Mouse (Mus musculus) myocyte (in vitro differentiated cells): Measurements from ENCODE around the gene Il33. TPM values are rescaled to one million over a fixed set of nuclear protein-coding genes. Genes with fewer than 3 reads are reported as not detected.

Experiments
- H3K27me3 ChIP-seq: one replicate; pipeline ENCODE4 v1.6.1; 2011; ENCODE audit not compliant: control insufficient read depth, insufficient read depth, insufficient read length
- H3K36me3 ChIP-seq: one replicate; pipeline ENCODE4 v1.6.1; 2011; ENCODE audit not compliant: control insufficient read depth, insufficient read depth
- H3K4me2 ChIP-seq: one replicate; pipeline ENCODE4 v1.6.1; 2011; ENCODE audit warnings: low read depth, control low read depth
- H3K4me3 ChIP-seq: one replicate; pipeline ENCODE4 v1.5.1; 2011; ENCODE audit warnings: mild to moderate bottlenecking, control low read depth, moderate library complexity
- H3K79me2 ChIP-seq: one replicate; pipeline ENCODE4 v1.6.1; 2011; ENCODE audit not compliant: control insufficient read depth, insufficient read depth
- H3ac ChIP-seq: one replicate; pipeline ENCODE4 v1.6.1; 2011; ENCODE audit not compliant: control insufficient read depth, insufficient read length
- CEBPB ChIP-seq: IDR thresholded peaks from 2 replicates; pipeline ENCODE4 v1.6.1; 2011; ENCODE audit warnings: mild to moderate bottlenecking, moderate library complexity; ENCODE audit not compliant: poor library complexity, insufficient read depth, severe bottlenecking
- MAX ChIP-seq: IDR thresholded peaks from one replicate; pipeline ENCODE4 v1.6.1; 2011; ENCODE audit warnings: low read depth, mild to moderate bottlenecking, control low read depth
- MYOD1 ChIP-seq, 3 experiments: IDR thresholded peaks; one replicate each; pipeline ENCODE4 v1.6.1; 2011; ENCODE audit warnings: control low read depth in 2 of 3, low read depth in 2 of 3, mild to moderate bottlenecking in 2 of 3, moderate library complexity in 1 of 3; ENCODE audit not compliant: insufficient read length in 2 of 3, control insufficient read depth in 1 of 3
- MYOG ChIP-seq, 3 experiments: IDR thresholded peaks; one replicate each; pipeline ENCODE4 v1.6.1; 2011; ENCODE audit warnings: control low read depth in 2 of 3, low read depth in 2 of 3, mild to moderate bottlenecking in 2 of 3; ENCODE audit not compliant: insufficient read length in 2 of 3, control insufficient read depth in 1 of 3, insufficient read depth in 1 of 3
- POLR2A ChIP-seq: IDR thresholded peaks from one replicate; pipeline ENCODE4 v1.6.1; 2011; ENCODE audit warnings: low read depth, mild to moderate bottlenecking, control low read depth, moderate library complexity; ENCODE audit not compliant: insufficient read length
- POLR2AphosphoS2 ChIP-seq: IDR thresholded peaks from one replicate; pipeline ENCODE4 v1.6.1; 2011; ENCODE audit warnings: low read depth, control low read depth; ENCODE audit not compliant: insufficient read length
- REST ChIP-seq: IDR thresholded peaks from one replicate; pipeline ENCODE4 v1.6.1; 2011; ENCODE audit warnings: mild to moderate bottlenecking, control low read depth, moderate library complexity; ENCODE audit not compliant: insufficient read depth, insufficient read length
- SRF ChIP-seq: IDR thresholded peaks from one replicate; pipeline ENCODE4 v1.6.1; 2011; ENCODE audit warnings: low read depth; ENCODE audit not compliant: control insufficient read depth, insufficient read length
- TCF12 ChIP-seq: IDR thresholded peaks from one replicate; pipeline ENCODE4 v1.6.1; 2011; ENCODE audit warnings: mild to moderate bottlenecking, control low read depth; ENCODE audit not compliant: poor library complexity, insufficient read depth, severe bottlenecking
- TCF3 ChIP-seq: IDR thresholded peaks from one replicate; pipeline ENCODE4 v1.6.1; 2011; ENCODE audit warnings: low read depth, control low read depth; ENCODE audit not compliant: insufficient read length
- USF1 ChIP-seq: IDR thresholded peaks from one replicate; pipeline ENCODE4 v1.6.1; 2011; ENCODE audit warnings: low read depth, mild to moderate bottlenecking, control low read depth, moderate library complexity
- polyA plus RNA-seq: library from polyadenylated mRNA; unstranded; fragments of >200 nt; fragmentation: generic; extraction: Trizol; gene quantifications from one replicate; pipeline ENCODE4 v1.2.1, GENCODE M21; 2012; ENCODE audit warnings: missing spikeins

Gene Il33
- polyA plus RNA-seq, 1 experiment: 1.4 TPM

GRCm38 (mm10) chr19:29905896-29906295, 19.0 kb upstream of the Il33 start:
- Histone ChIP-seq H3K27me3 (no peaks in the 10 kb centered on the region), H3K4me3 (no peak overlapping the region), H3K4me2 (no peak overlapping the region), H3K36me3 (no peaks in the 10 kb centered on the region), H3K79me2 (no peaks in the 10 kb centered on the region), H3ac (no peak overlapping the region)
- no peak for TF ChIP-seq SRF

- Histone ChIP-seq H3ac (no peak overlapping the region), H3K36me3 (no peaks in the 10 kb centered on the region), H3K79me2 (no peaks in the 10 kb centered on the region), H3K27me3 (no peaks in the 10 kb centered on the region), H3K4me2 (no peak overlapping the region), H3K4me3 (no peak overlapping the region)
- TF ChIP-seq REST (no peak), MAX (no peak), POLR2AphosphoS2 (no peak), MYOG (IDR thresholded peaks at IDR 0.05; ENCODE audit: control insufficient read depth in 1 of 3, insufficient read depth in 1 of 3, insufficient read length in 2 of 3, low read depth in 2 of 3) (no peak), TCF3 (no peak)
Measured at GRCm38 (mm10) chr19:29909166-29909565, 15.7 kb upstream of the Il33 start.

- Histone ChIP-seq H3K36me3 (no peaks in the 10 kb centered on the region), H3K4me3 (no peak overlapping the region), H3ac (no peak overlapping the region), H3K27me3 (no peaks in the 10 kb centered on the region), H3K79me2 (no peaks in the 10 kb centered on the region), H3K4me2 (peak overlapping the region; percentile 16)
- no peak for TF ChIP-seq CEBPB
- no peak for TF ChIP-seq SRF
Measured at GRCm38 (mm10) chr19:29911919-29912318, 13.0 kb upstream of the Il33 start.

- no peaks in the 10 kb centered on the region for H3K79me2 ChIP-seq
- H3ac ChIP-seq: no peak overlapping the region
- no peaks in the 10 kb centered on the region for H3K27me3 ChIP-seq
- peak overlapping the region; percentile 48 for H3K4me2 ChIP-seq
- no peak overlapping the region for H3K4me3 ChIP-seq
- TF ChIP-seq MYOD1 (IDR thresholded peaks at IDR 0.05; ENCODE audit: control insufficient read depth in 1 of 3, insufficient read length in 2 of 3, low read depth in 2 of 3): peak in 2 of 3 experiments; percentile 72 to 82
- no peak for TF ChIP-seq TCF12
- TF ChIP-seq MYOG (IDR thresholded peaks at IDR 0.05; ENCODE audit: control insufficient read depth in 1 of 3, insufficient read depth in 1 of 3, insufficient read length in 2 of 3, low read depth in 2 of 3): peak in 1 of 3 experiments; percentile 47
- no peak for TF ChIP-seq SRF
- peak; percentile 38 for TF ChIP-seq USF1
- H3K36me3 ChIP-seq: no peaks in the 10 kb centered on the region
Measured at GRCm38 (mm10) chr19:29917421-29917820, 7.5 kb upstream of the Il33 start.

GRCm38 (mm10) chr19:29926101-29926755, 1.3 kb downstream of the Il33 start:
- no peak overlapping the region for H3ac ChIP-seq
- no peak overlapping the region for H3K4me2 ChIP-seq
- no peaks in the 10 kb centered on the region for H3K79me2 ChIP-seq
- no peaks in the 10 kb centered on the region for H3K36me3 ChIP-seq
- H3K27me3 ChIP-seq: no peaks in the 10 kb centered on the region
- TF ChIP-seq TCF3 (no peak), MYOD1 (IDR thresholded peaks at IDR 0.05; ENCODE audit: control insufficient read depth in 1 of 3, insufficient read length in 2 of 3, low read depth in 2 of 3) (no peak), MYOG (IDR thresholded peaks at IDR 0.05; ENCODE audit: control insufficient read depth in 1 of 3, insufficient read depth in 1 of 3, insufficient read length in 2 of 3, low read depth in 2 of 3) (no peak), POLR2AphosphoS2 (no peak), SRF (no peak), USF1 (no peak), TCF12 (no peak), POLR2A (no peak), CEBPB (no peak), REST (no peak)
- H3K4me3 ChIP-seq: no peak overlapping the region

GRCm38 (mm10) chr19:29930296-29930695, 5.4 kb downstream of the Il33 start:
- H3K79me2 ChIP-seq: no peaks in the 10 kb centered on the region
- TF ChIP-seq CEBPB (peak; percentile 84), TCF12 (no peak)
- H3K4me2 ChIP-seq: no peak overlapping the region

More at GRCm38 (mm10) chr19:29930296-29930695, 5.4 kb downstream of the Il33 start:
- Histone ChIP-seq H3K36me3 (no peaks in the 10 kb centered on the region), H3K27me3 (no peaks in the 10 kb centered on the region), H3K4me3 (no peak overlapping the region), H3ac (no peak overlapping the region)
